Mouse (Mus musculus) left cerebral cortex, postnatal 36 days (tissue): ENCODE data around the gene Rras2. TPM values are rescaled to one million over a fixed set of nuclear protein-coding genes. Genes with fewer than 3 reads are reported as not detected.
A peak's percentile ranks its signal among the peaks of the same experiment; 100 is the strongest.

Experiments
- DNase-seq, 2 experiments: peaks; one replicate each; pipeline ENCODE4 v3.0.0; 2021 to 2022; ENCODE audit warnings: low spot score in 2 of 2, mixed read lengths in 1 of 2
- intact Hi-C: fragments of 180-260 bp; cut with DNase I; formaldehyde crosslinking; loops from one replicate; pipeline ENCODE4 v1.15.1; 2025
- total RNA-seq, 2 experiments: library from RNA; stranded (reverse); gene quantifications; 2 replicates each; pipeline ENCODE4 v1.2.3; 2021

Gene Rras2
- total RNA-seq, 2 experiments from 2014 or later, result 19.5 to 20.6 TPM

- DNase-seq, result peak; percentile 42
- intact Hi-C loops, result no loop called here
Observed at GRCm38 (mm10) chr7:114081633-114082420, 35.8 kb downstream of the Rras2 start.

- DNase-seq, result no peak
- intact Hi-C loops, result no loop called here
Observed at GRCm38 (mm10) chr7:114080250-114080649, 37.3 kb downstream of the Rras2 start.

DNA sequence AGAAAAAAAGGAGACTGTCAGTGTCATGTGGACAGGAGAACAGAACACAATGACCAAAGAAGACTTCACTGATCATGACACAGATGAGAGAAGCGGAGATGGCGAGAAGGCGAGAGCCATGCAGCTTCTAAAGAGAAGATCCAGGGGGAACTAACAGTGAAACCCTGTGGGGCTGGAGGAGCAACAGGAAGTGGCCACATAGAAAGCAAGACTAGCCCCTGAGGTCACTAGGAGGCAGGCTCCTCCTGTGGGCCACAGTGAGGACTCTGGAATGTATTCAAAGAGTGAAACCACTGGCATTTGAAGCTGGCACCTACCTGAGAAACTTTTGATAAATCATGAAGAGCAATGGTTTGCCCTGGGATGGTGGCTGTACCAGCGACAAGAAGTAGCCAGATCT is 38.2 kb downstream of the Rras2 start:
- intact Hi-C loops, result no loop called here
- no peak for DNase-seq

DNA sequence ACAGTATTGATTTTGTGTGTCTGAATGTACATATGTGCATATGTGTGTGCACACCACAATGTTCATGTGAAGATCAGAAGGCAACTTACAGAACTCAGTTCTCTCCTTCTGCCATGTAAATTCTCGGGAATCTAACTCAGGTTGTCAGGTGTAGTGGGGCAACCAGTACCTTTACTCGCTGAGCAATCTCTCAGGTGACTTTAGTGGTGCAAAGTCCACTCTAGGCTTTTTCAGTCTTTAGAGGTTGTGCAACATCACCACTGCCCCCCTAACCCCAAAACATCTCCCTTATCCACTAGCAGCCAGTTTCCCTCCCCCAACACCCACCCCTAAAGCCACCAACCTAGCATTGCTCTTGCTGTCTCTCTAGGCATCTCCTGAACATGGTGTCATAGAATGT is 43.0 kb downstream of the Rras2 start:
- no peak for DNase-seq
- intact Hi-C loops, result no loop called here

DNA sequence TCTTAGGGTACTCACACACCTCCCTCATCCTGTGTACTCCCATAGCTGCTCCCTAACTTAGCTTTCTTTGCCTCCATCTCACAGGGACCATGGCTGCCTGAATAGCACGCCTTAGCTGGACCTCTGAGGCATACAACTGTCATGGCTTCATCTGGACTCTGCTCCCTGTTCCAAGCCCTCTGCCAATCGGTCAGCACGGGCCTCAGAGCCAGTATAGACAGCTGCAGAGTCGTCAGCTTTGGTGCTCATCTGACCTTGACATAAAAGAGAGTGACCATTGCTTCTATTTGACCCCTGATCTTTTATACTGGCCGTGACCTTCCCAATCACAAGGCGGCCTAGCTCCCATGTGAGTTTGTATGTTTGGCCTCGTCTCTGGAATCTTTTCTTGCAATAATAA is 43.4 kb downstream of the Rras2 start:
- intact Hi-C loops, result no loop called here
- no peak for DNase-seq

DNA sequence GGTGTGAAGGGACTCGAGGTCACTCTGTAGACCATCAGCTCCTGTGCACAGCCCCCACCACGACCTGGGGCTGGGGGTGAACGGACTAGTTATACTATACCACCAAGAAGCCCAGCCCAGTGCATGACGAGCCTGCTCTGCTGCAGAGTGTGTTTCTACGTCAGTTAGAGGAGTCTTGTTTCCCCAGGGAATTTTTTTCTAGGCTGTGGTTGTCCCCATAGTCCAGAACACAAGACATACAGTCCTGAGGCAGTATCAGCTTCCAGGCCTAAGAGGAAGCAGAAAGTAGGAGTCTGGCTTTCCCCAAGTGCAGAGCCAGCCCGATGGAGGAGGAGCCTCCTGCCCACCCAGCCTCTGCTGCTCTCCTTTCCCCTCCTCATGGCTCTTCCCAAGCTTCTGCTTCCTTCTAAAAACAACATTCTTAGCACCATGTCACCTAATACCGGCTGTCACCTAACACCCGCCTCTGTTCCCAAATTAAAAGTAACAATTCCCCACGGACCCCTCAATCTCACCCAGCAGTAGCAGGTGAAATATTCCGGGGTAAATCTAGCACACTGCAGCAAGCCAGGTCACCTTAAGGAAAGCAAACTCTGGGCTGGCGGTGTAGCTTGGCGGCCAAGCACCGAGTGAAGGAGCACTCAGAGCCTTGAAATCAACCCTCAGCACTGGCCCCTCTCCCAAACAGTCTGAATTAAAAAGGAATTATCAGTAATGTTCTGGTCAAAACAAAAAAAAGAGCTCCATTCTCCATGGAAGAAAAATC is 45.5 kb downstream of the Rras2 start:
- intact Hi-C loops, result no loop called here
- DNase-seq, result peak in 1 of 2 experiments; percentile 55

GRCm38 (mm10) chr7:114071395-114071794 is 46.2 kb downstream of the Rras2 start:
- DNase-seq, result no peak
- intact Hi-C loops, result no loop called here

DNA sequence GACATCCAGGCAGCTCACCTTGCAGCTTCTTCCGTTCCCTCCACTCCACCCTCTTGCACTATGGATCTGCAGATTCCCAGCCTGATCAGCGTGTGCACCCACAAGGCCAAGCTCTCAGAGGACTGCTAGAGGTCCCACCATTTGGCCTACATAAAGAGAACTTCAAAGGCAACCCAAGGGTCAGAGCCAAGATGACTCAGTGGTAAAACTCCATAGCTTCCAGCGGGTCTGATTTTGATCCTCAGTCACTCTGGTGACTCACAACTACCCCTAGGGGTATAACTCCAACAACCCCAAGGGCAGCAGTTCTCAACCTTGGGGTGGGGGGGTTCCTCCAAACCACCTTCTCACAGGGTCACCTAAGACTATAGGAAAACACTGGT is 47.1 kb downstream of the Rras2 start:
- intact Hi-C loops, result no loop called here
- DNase-seq, result no peak

DNA sequence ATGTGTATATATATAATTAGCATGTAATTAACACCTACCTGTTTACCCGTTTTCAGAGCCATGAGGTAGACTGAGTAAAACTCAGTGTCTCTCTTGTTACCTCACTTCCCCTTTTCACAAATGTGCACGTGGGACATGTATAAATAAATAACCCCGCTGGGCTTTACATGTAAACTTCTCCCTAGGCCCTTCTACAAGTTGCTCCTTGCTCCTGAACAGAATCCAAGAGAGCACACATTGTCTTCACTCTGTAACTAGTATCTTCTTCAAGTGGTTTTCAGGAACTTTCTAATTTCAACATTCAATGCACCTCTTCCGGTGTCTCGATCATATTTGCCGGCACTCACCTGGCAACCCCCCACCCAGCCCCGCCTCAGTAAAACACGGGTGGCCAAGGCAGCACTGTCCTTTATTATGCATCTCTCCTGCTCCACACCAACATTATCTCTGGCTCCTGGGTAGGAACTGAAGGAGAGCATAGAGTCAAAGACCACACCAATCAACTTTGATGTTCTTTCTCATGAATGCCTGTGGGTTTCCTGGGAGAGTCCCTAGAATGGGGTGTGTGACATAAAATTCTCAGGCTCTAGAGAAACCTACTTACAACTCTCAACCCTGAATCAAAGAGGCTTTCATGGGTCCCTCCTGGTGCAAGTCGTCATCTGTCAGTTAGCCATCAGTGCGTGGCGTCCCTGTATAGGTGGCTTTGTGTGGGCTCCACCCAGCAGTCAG is 47.7 kb downstream of the Rras2 start:
- intact Hi-C loops, result loop anchor here (10.0 kb wide), 1 partner anchor 45 kb away; the partner anchor contains the start of gene Rras2
- no peak for DNase-seq

- DNase-seq, result no peak
- intact Hi-C loops, result loop anchor here (10.0 kb wide), 1 partner anchor 46 kb away; the partner anchor contains the start of gene Rras2
Observed at GRCm38 (mm10) chr7:114068956-114069533, 48.5 kb downstream of the Rras2 start.

GRCm38 (mm10) chr7:114066529-114067178 is 50.9 kb downstream of the Rras2 start:
- intact Hi-C loops, result loop anchor here (1.0 to 10.0 kb wide), 2 partner anchors 48 to 145 kb away; partner anchors contain the start of gene Rras2
- DNase-seq, result peak; percentile 78 to 85

DNA sequence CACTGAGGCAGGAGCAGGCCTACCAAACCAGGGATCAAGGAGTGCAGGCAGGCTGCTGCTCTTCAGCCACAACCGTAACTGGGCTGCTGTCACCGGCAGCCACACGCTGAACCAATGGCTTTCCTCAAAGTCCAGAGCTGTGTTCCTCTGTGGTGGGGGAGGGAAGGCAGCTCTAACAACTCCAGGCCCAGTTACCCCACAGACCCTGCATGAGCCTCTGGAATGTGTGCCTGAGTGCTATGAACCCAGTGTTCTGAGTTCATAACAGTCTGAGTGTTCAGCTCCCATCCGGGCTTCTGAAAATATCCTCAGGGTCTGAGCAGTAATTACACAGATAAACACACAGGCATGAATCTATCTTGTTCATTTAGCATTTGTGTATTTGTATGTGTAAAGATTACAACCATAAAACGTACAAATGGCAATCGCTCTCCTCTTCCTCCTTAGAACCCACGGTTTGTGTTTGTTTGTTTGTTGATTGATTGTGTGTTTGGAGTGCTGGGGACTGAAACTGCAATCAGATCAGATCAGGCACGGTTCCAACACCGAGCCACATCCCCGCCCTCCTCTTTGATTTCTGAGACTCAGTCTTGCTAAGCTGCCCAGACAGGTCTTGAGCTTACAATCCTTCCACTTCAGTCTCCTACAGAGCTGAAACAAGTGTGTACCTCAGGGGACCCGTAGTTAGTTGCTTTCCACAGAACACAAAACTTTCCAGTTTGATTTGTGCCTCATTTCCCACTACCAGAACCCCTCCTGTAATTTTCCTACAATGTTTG is 52.0 kb downstream of the Rras2 start:
- DNase-seq, result no peak
- intact Hi-C loops, result loop anchor here (1.0 to 10.0 kb wide), 2 partner anchors 49 to 146 kb away; partner anchors contain the start of gene Rras2

GRCm38 (mm10) chr7:114063966-114064365 is 53.6 kb downstream of the Rras2 start:
- DNase-seq, result no peak
- intact Hi-C loops, result loop anchor here (10.0 kb wide), 1 partner anchor 51 kb away; the partner anchor contains the start of gene Rras2

- DNase-seq, result peak; percentile 48 to 55
- intact Hi-C loops, result loop anchor here (10.0 kb wide), 1 partner anchor 51 kb away; the partner anchor contains the start of gene Rras2
Observed at GRCm38 (mm10) chr7:114063534-114063933, 54.0 kb downstream of the Rras2 start.

- intact Hi-C loops, result loop anchor here (10.0 kb wide), 1 partner anchor 52 kb away; the partner anchor contains the start of gene Rras2
- no peak for DNase-seq
Observed at GRCm38 (mm10) chr7:114062451-114062850, 55.1 kb downstream of the Rras2 start.

DNA sequence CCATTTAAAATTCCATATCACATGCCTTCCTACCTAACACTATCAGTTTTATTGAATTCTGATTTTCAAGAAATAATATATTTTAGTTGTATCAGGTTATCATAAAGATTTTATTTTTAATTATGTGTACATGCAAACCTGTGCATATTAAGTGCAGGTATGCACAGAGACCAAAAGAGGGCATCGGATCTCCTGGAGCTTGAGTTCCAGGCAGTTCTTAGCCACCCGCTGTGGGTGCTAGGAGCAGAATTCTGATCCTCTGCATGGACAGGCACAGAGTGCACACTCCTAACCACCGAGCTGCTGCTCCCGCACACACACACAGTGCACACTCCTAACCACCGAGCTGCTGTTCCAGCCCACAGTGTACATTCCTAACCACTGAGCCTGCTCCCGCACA is 57.1 kb downstream of the Rras2 start:
- intact Hi-C loops, result loop anchor here (10.0 kb wide), 1 partner anchor 54 kb away; the partner anchor contains the start of gene Rras2
- no peak for DNase-seq

DNA sequence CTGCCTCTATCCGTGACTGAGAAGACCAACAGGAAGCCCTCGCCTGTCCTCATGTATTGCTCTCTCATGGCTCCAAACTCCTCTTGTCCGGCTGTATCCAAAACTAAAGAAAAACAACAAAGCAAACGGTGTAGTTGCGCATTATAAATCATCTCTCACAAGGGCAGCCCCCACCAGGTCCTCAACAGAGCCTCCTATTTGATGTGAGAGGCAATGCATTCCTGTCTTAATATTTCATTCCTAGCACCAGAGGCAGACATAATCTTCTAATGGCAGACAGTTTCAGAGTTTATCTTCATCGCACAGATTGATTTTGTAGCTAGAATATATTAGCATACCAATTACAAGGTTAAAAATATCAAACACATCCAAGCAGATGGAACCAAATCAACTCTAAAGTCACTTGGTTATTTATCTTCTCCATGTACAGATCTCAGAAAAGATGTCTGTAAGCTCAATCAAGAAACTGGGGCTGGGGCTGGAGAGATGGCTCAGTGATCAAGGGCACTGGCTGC is 58.6 kb downstream of the Rras2 start:
- intact Hi-C loops, result no loop called here
- DNase-seq, result no peak

GRCm38 (mm10) chr7:114058166-114058565 is 59.4 kb downstream of the Rras2 start:
- intact Hi-C loops, result no loop called here
- no peak for DNase-seq
